Mouse (Mus musculus) liver, embryonic 14.5 days (tissue): ENCODE results near the gene Akt1.

Experiments used
- CTCF ChIP-seq: IDR thresholded peaks from 2 replicates; pipeline ENCODE4 v1.5.1; 2016; ENCODE audit warnings: antibody characterized with exemption, low read depth, control low read depth
- EP300 ChIP-seq: IDR thresholded peaks from 2 replicates; pipeline ENCODE4 v1.6.1; 2016; ENCODE audit warnings: antibody characterized with exemption, low read depth

DNA sequence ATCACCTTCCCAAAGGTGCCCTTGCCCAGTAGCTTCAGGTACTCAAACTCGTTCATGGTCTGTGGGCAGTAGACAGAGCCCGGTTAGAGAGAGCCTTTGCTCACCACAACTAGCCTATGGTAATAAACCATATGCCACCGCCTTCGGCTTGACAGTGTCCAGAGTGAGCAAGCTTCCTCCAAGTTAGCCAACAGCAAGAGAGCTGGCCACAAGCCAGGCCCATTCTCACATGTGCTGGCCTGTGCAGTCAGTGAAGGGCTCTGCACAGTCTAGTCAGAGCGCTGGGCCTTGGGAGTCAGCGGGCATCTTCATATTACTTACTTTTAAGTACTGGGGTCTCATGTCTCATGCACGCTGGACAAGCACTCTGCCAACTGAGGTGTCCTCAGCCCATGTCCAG, 16.1 kb downstream of the Akt1 start:
- no peak for TF ChIP-seq CTCF
- TF ChIP-seq EP300: no peak
